Mouse (Mus musculus): Measurements from ENCODE around the gene Mettl5.

- TF ChIP-seq POLR2A (IDR thresholded peaks at IDR 0.05; ENCODE audit: insufficient read depth, low read depth, low read length) (no peak), CTCF (IDR thresholded peaks at IDR 0.05; ENCODE audit: insufficient read depth, low read depth, low read length) (no peak)
Measured at GRCm38 (mm10) chr2:69895502-69896223, 10.2 kb upstream of the Mettl5 start.

Data from olfactory bulb, adult 2 months (tissue).